Mouse (Mus musculus) left cerebral cortex, postnatal 25 days (tissue): ENCODE measurements at regions not wholly inside any gene's neighbourhood (a gene's known extent, or its start where the extent isn't known, plus 50 kb on each side); places are given as distances from the start of the nearest gene placed in this dataset.

Experiments used
- DNase-seq, 2 experiments: peaks; one replicate each; pipeline ENCODE4 v3.0.0; 2022; ENCODE audit warnings: low spot score in 2 of 2, mixed read lengths in 1 of 2
- intact Hi-C: fragments of 180-260 bp; cut with DNase I; formaldehyde crosslinking; loops from one replicate; pipeline ENCODE4 v1.15.1; 2025

- intact Hi-C loops, result no loop called here
- no peak for DNase-seq
These were observed 78.8 kb downstream of the Zfp619 start for GRCm38 (mm10) chr7:39596403-39596802.

- intact Hi-C loops, result no loop called here
- DNase-seq, result no peak
These were observed 96.2 kb downstream of the Zfp619 start for GRCm38 (mm10) chr7:39613767-39614166.

- no peak for DNase-seq
- intact Hi-C loops, result no loop called here
These were observed 97.5 kb downstream of the Zfp619 start for GRCm38 (mm10) chr7:39615092-39615491.

DNA sequence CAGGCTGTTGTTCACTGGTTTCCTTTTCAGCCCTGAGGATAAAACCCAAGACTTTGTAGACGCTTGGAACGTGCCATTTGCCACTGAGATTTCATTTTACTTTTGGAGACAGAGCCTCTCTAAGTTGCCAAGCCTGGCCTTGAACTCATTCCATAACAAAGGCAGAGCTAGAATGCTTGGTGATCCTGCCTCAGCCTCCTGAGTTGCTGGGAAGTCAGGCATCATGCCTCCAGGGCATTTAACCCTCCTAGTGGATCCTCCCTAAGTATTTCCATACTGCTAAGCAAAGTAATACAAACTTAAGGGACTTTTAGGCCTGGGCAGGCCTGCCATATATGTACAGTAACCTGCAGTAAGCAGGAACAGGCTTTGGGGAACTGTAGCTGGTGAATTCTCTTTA, 104.2 kb downstream of the Zfp619 start:
- intact Hi-C loops, result no loop called here
- DNase-seq, result no peak

DNA sequence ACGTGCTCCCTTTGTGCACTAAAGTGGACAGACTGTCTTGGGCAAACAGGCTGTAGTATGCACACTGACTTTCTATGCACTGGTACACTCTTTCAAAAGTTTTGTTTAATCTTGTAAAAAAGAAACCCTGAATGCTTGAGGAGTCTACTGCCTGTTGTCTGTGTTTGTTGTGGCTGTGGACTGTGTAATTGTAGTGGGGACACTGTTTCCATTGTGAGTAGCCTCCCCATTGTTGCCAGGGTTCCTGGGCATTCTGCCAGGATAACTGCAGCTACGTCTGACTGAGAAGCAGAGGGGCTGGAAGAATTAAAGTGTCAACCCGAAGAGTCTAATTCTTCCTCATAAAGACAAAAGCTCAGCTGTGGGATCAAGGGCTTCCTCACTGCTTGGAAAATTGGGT, 115.3 kb downstream of the Zfp619 start:
- intact Hi-C loops, result no loop called here
- DNase-seq, result peak in 1 of 2 experiments; percentile 7

DNA sequence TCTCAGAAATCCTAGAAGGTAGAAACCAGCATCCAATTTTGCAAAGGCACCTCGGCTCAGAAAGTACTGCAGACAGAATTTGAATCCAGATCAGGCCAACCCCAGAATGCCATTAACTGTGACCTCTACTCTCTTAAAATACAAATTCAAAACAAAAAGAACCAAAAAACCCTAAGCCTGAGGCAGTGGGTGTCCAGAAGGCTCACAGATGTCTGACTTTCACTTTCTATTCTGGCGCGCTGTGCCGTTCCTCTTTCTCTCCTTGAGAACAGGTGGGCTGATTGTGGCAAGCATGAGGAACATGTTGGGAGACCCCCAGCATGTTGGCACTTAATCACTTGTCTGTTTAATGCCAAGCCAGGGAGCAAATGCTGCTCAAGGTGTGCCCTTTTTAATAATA, 124.8 kb downstream of the Zfp619 start:
- intact Hi-C loops, result no loop called here

GRCm38 (mm10) chr7:39643323-39643722, 125.8 kb downstream of the Zfp619 start:
- intact Hi-C loops, result no loop called here

More for the DNA sequence above, 124.8 kb downstream of the Zfp619 start:
- DNase-seq, result no peak

GRCm38 (mm10) chr7:39650483-39651102, 133.0 kb downstream of the Zfp619 start:
- intact Hi-C loops, result no loop called here

More at GRCm38 (mm10) chr7:39643323-39643722, 125.8 kb downstream of the Zfp619 start:
- DNase-seq, result no peak

GRCm38 (mm10) chr7:39654563-39655286, 137.2 kb downstream of the Zfp619 start:
- intact Hi-C loops, result loop anchor here (5.0 kb wide), 1 partner anchor 38 kb away; no protein-coding TSS in a partner anchor
- DNase-seq, result no peak

More at GRCm38 (mm10) chr7:39650483-39651102, 133.0 kb downstream of the Zfp619 start:
- no peak for DNase-seq

DNA sequence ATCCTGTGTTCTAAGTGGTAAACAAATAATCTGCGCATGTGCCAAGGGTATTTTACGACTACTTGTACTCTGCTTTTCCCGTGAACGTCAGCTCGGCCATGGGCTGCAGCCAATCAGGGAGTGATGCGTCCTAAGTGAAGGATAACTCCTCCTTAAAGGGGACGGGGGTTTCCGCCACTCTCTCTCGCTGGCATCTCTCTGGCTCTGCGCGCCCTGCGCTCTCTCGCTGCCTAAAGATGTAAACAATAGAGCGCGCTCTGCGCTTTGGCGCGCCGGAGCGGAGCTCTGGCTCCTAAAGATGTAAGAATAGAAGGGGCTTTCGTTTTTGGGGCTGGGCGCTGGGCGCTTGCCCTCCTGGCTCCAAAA, 137.7 kb downstream of the Zfp619 start:
- DNase-seq, result peak; percentile 33 to 63
- intact Hi-C loops, result loop anchor here (5.0 kb wide), 1 partner anchor 37 kb away; no protein-coding TSS in a partner anchor

- DNase-seq, result no peak
- intact Hi-C loops, result loop anchor here (5.0 kb wide), 1 partner anchor 36 kb away; no protein-coding TSS in a partner anchor
These were observed 138.3 kb downstream of the Zfp619 start for GRCm38 (mm10) chr7:39655709-39656397.

DNA sequence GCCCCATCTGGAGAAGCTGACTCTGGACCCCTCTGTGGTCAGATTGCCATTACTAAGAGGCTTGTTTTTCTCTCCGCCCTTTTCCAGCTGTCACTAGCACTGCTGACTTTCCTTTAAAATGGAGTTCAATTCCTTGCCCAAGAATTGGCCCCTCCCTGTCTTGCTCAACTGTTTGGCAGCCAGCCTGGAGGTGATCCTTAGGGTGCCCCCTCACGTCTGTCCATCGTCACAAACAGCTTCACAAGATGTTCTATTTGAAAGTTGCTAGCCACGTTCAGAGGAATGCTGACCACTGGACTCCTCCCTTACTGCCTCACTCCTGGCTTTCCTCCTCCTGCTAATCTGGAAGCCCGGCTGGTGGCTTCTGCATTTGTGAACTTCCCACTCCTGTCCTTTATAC, 142.0 kb downstream of the Zfp619 start:
- no peak for DNase-seq
- intact Hi-C loops, result loop anchor here (5.0 kb wide), 1 partner anchor 33 kb away; no protein-coding TSS in a partner anchor

GRCm38 (mm10) chr7:39675124-39675846, 157.7 kb downstream of the Zfp619 start:
- intact Hi-C loops, result no loop called here

GRCm38 (mm10) chr7:39675847-39676238, 158.3 kb downstream of the Zfp619 start:
- no peak for DNase-seq
- intact Hi-C loops, result no loop called here

More at GRCm38 (mm10) chr7:39675124-39675846, 157.7 kb downstream of the Zfp619 start:
- DNase-seq, result no peak

- DNase-seq, result no peak
- intact Hi-C loops, result no loop called here
These were observed 162.8 kb downstream of the Zfp619 start for GRCm38 (mm10) chr7:39680411-39680810.

DNA sequence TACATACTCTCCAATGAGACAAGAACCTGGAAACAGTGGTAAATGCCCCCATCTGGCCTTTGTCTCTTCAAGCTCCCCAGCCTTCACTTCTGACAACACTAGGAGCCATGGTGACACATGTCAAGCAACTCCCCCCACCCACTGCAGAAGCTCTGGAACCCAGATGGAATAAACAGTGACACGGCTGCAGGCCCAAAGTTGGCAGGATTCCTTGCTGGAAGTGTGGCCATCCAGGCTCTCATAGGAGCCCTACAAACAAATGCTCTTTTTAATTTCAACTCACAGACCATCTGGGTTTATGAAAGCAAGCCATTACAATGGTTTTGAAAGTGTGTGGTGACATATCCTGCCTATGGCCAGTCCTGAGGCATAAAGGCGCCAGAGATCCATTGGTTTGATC, 179.0 kb downstream of the Zfp619 start:
- no peak for DNase-seq
- intact Hi-C loops, result no loop called here

DNA sequence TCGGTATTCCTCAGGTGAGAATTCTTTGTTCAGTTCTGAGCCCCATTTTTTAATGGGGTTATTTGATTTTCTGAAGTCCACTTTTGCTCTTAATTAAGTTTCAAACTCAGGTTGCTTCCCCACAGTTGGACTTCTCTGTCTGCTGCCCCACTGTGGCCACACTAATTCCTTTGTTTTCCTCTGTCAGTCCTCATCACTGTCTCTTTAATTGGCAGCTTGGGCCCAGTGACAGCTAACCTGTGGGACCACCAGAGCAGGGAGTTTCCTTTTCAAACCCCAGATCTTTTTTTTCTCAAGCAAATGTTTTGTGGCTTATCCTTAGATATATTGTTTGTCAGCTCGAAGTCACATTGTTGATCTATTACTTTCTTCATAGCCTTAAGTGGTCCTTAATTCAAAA, 183.9 kb downstream of the Zfp619 start:
- no peak for DNase-seq
- intact Hi-C loops, result no loop called here

- no peak for DNase-seq
- intact Hi-C loops, result no loop called here
These were observed 187.8 kb downstream of the Zfp619 start for GRCm38 (mm10) chr7:39705118-39706095.

DNA sequence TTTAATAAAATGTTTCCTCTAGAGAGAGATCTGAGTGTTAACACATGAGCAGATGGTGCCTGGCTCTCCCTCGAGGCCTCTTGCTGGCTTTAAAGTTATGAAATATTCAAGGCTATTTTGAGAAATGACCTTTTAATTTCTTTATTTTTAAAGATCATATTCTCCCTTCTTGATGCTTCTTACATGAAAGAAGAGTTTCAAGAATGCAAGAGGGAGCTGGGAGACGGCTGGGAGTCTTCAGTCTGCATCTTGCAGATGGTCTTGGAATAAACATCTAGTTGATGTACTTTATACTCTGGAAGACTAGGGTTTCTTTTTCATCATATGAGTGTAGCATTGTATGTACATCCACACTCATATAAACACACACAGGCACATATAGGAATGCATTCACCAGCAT, 189.0 kb downstream of the Zfp619 start:
- intact Hi-C loops, result no loop called here
- peak in 1 of 2 experiments; percentile 9 for DNase-seq
